Mouse (Mus musculus) embryonic fibroblast, embryonic 13.5 days (primary cell): ENCODE measurements around the gene Gm128.

Experiments
- CTCF ChIP-seq: IDR thresholded peaks from 2 replicates; pipeline ENCODE4 v1.5.1; 2011; ENCODE audit warnings: mild to moderate bottlenecking, control low read depth, low read length, moderate library complexity, borderline replicate concordance; ENCODE audit not compliant: insufficient read depth
- POLR2A ChIP-seq: IDR thresholded peaks from 2 replicates; pipeline ENCODE4 v1.6.1; 2011; ENCODE audit warnings: low read depth, mild to moderate bottlenecking, control low read depth, low read length, moderate library complexity

GRCm38 (mm10) chr3:95217255-95218134, 23.9 kb downstream of the Gm128 start, which contains the start of gene Gabpb2:
- TF ChIP-seq CTCF (peak; percentile 82), POLR2A (peak; percentile 86)
